Mouse (Mus musculus) CD4-positive, CD25-positive, alpha-beta regulatory T cell, adult 4 months (primary cell): ENCODE results near the gene Adam19. TPM values are rescaled to one million over a fixed set of nuclear protein-coding genes. Genes with fewer than 3 reads are reported as not detected.

Experiments used
- ATAC-seq: one replicate; pipeline ENCODE4 v1.8.0; 2017
- polyA plus RNA-seq, 2 experiments: library from polyadenylated mRNA; unstranded; fragments of 100-300 nt; shearing (Covaris generic); gene quantifications; one replicate each; pipeline ENCODE4 v1.2.1; 2017

Gene Adam19
- polyA plus RNA-seq, 2 experiments from 2014 or later, result 60.6 to 85.0 TPM

GRCm38 (mm10) chr11:46073850-46074688 is 18.3 kb downstream of the Adam19 start:
- ATAC-seq, result no peak

DNA sequence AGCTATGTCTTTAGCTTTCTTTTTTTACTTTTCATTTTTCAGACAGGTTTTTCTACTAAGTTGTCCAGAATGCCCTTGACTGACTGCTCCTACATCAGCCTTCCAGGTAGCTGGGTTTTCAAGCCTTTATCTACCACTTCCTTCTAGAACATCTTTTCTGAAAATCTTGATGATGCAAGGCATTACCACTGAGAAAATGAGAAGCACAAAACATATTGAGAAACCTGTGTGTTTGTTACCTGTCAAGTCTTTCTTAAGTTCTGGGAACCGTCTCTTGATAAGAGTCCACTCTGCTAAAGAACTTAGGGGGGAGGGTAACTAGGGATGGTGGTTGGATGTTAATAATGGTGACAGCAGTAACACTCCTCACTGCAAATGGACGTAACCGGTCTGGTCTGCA is 19.7 kb downstream of the Adam19 start:
- no peak for ATAC-seq

DNA sequence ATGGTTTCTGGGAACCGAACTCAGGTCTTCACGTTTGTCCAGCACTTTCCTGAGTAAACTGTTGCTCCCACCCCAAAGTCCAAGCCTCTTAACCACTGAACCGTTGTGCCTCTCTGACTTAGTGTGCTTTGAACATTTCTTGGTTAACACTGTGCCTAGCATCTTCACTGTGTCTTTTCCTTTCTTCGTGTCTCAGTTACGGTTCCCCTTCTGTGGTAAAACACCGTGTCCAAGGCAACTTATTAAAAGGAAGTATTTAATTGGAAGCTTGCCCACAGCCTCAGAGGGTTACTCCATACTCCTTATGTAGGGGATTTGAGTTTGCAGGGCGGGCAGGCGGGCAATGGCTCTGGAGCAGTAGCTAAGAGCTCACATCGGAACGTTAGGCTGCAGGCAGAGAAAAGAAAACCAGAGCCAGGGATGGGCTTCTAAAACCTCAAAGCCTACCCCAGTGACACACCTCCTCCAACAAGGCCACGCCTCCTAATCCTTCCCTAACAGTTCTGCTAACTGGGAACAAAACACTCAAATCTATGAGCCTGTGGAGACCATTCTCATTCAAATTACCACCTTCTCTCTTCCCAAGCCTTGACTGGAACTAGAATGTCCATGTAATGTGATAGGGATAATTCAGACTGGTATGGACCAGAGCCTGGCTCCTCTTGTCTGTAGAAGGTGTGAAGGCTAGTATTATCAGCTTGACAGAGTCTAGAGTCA is 20.8 kb downstream of the Adam19 start:
- ATAC-seq, result no peak

- ATAC-seq, result no peak
Measured at GRCm38 (mm10) chr11:46077304-46077703, 21.5 kb downstream of the Adam19 start.

DNA sequence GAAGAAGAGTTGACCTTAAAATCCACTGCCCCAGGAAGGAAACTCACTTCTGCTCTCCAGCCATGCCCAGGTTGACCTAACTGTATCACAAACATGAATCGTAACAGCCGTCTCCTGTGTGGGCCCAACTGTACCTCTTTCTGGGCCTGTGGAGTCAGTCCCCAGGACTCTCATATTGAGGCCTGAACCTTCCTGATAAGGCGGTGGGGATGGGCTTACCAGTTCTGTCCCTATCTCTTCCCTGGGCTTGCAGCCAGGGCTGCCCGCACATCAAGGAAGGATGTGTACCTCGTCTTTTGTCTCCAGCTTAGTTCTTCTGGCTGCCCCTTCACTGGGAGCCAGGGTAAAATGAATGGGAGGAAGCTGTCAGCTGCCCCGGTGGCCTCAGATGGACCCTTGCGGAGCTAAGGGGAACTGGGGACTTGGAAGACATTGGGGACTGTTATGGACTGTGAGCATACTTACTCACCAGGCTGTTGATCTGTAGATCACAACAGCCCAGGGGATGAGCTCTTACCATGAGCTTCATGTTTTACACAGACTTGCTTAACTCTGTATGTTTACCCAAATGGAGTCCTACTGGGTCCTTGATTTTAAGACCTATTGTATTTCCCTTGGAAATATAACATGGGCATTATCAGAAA is 22.1 kb downstream of the Adam19 start:
- ATAC-seq, result no peak

- no peak for ATAC-seq
Measured at GRCm38 (mm10) chr11:46081075-46081474, 25.3 kb downstream of the Adam19 start.

GRCm38 (mm10) chr11:46083405-46083804 is 27.6 kb downstream of the Adam19 start:
- peak; percentile 42 for ATAC-seq

DNA sequence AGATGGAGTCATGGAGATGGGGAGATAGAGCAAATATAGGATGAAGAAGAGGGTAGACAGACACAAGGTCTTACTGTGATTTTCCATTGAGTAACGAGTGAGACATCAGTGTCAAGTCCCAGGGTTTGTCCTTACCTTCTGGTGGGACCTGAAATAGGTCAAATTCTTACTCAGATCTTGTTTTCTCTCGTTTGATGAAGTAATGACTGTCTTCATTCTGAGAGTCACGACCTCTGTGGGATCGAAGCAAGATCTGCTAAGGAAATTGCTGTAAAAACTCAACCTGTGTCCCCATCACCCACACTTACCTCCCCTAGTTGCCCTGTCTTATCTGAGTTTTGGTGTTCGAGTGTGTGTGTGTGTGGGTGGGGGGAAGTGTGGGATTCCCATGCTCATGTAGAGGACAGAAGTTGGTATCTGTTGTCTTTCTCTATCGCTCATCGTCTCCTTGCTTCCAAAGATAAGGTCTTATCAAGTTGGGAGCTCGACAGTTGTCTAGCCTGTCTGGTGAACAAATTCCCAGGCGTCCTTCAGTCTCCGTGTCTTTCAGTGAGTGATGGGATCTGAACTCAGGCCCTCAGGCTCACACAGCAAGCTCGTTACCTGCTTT is 28.1 kb downstream of the Adam19 start:
- peak; percentile 10 for ATAC-seq

DNA sequence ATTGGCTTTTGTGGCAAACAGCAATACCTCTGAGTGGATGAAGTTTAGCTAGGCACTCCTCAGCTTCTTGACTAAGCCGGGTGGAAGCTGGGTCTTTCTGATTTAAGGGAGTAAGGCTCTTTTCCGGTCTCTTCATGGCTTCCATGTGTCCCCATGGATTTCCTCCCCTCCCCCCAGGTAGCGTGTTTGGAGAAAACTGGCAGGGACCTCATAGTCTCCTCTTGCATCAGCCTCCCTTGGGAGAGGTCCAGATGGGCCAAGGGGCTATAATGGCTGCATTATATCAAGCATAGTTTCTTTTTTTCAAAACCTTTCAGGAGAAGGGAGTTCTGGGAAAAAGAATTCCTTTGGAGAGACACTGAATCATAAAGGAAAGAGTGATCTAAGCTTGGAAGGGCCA is 28.8 kb downstream of the Adam19 start:
- no peak for ATAC-seq

- ATAC-seq, result no peak
Measured at GRCm38 (mm10) chr11:46085398-46086163, 29.8 kb downstream of the Adam19 start.

DNA sequence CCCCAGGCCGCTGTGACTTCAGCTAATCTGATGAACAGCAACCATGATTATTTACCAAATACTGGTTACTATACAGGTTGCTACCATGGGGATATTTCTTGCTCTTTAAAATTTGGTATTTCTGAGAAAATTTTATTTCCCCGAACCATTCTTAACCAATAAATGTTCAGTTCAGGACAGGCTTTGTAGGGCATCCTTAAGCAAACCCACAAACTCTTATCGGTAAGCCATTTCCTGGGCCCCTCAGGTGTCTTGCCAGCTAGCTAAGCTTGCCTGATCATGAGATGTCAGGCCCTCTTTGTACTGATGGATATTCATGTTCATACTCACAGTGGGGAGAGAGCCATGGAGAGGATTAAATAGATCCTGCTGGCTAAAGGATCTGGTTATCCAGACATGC is 30.7 kb downstream of the Adam19 start:
- ATAC-seq, result peak; percentile 55

DNA sequence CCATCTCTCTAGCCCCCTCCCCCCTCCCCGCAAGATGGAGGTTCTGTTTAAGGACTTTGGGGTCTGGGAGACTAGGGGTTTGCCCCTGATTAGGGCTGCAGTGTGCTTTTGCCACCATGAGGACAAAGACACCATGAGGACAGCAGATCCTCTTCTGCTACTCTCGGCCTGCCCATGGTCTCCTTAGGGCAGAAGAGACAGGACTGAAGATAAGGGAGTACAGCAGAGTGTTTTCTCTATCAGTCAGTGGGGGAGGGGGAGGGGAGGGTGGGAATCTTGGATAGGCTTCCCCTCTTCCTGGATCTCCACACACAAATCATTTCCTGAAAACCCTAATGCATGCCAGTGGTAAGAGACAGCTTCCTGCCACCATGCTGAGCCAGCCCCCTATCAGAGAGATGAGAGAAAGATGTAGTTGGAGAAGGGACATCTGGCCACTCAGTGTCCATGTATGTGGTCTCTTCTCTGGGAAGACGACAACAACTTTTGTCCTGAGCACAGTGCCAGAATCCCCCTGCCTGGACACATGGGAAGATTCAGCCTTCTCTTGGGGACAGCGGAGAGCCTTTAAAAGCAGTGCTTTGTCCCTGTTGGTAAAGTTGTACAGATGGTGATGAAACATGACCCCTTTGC is 33.4 kb downstream of the Adam19 start:
- ATAC-seq, result no peak

- ATAC-seq, result peak; percentile 42
Measured at GRCm38 (mm10) chr11:46090036-46090725, 34.4 kb downstream of the Adam19 start.

GRCm38 (mm10) chr11:46090951-46091667 is 35.3 kb downstream of the Adam19 start:
- peak; percentile 13 for ATAC-seq

GRCm38 (mm10) chr11:46092121-46092520 is 36.3 kb downstream of the Adam19 start:
- no peak for ATAC-seq

GRCm38 (mm10) chr11:46095477-46096264 is 39.9 kb downstream of the Adam19 start:
- no peak for ATAC-seq

- ATAC-seq, result no peak
Measured at GRCm38 (mm10) chr11:46096265-46096649, 40.5 kb downstream of the Adam19 start.

- ATAC-seq, result no peak
Measured at GRCm38 (mm10) chr11:46097062-46097461, 41.3 kb downstream of the Adam19 start.

DNA sequence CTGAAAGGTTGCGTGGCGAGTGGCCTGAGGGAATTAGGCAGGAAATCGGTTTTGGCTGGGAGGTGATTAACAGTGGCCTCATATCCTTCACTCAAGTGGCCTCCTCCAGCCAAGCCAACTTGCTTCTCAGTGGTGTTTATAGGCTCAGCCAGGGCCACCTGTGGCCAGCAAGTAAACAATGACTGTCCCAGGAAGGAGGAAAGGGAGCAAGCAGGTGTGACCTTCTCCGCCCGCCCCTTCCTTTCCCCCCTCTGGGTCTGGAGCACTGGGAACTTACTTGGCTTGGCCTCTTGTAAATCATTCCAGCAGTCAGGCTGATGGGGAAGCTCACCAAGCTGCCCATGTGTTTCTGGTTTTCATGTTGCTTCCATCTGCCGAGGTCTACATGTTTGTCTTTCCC is 46.3 kb downstream of the Adam19 start:
- no peak for ATAC-seq

GRCm38 (mm10) chr11:46107046-46107445 is 51.3 kb downstream of the Adam19 start:
- ATAC-seq, result no peak
